Mouse (Mus musculus) MEL (cell line): ENCODE measurements around the gene Spesp1.

Source experiments
- CTCF ChIP-seq, 3 experiments: IDR thresholded peaks in 2 of 3; conservative IDR thresholded peaks in 1 of 3; 2 replicates each; pipeline ENCODE4 v1.5.1; 2011 to 2012; ENCODE audit warnings: low read length in 3 of 3, low read depth in 2 of 3, mild to moderate bottlenecking in 2 of 3, improper control_type of control experiment in 1 of 3, inconsistent platforms in 1 of 3, mixed read lengths in 1 of 3, moderate library complexity in 1 of 3; ENCODE audit not compliant: control insufficient read depth in 1 of 3, insufficient read depth in 1 of 3, poor library complexity in 1 of 3, severe bottlenecking in 1 of 3
- E2F4 ChIP-seq: IDR thresholded peaks from 2 replicates; pipeline ENCODE4 v1.6.1; 2011; ENCODE audit warnings: low read depth, low read length, improper control_type of control experiment, borderline replicate concordance
- MYC ChIP-seq: IDR thresholded peaks from 2 replicates; pipeline ENCODE4 v1.6.1; 2011; ENCODE audit warnings: low read depth, mild to moderate bottlenecking, low read length, improper control_type of control experiment, moderate library complexity

GRCm38 (mm10) chr9:62222029-62222428 lies 60.0 kb downstream of the Spesp1 start:
- no peak for TF ChIP-seq CTCF (IDR thresholded peaks at IDR 0.05 in 2 of 3, conservative IDR thresholded peaks at IDR 0.05 in 1 of 3; ENCODE audit: control insufficient read depth in 1 of 3, insufficient read depth in 1 of 3, low read depth in 2 of 3, low read length in 3 of 3, poor library complexity in 1 of 3, severe bottlenecking in 1 of 3)
- TF ChIP-seq E2F4, result no peak
- TF ChIP-seq MYC, result no peak
